26 mouse cellular contexts compared by ENCODE assay signal in genomic region chr17:13567183-13567582, GRCm38 (mm10).
DNase-seq lines count a peak whose midpoint lies in the region; ATAC-seq and TF ChIP-seq lines count a peak whose summit lies in the region.
"Had no signal": no experiment of that assay in that cellular context is flagged by ENCODE, and none has a peak within 500 bp of the region (broad histone marks: within the 10 kb centered on the region; RNA-seq: fewer than 3 reads in every experiment).

No protein-coding gene starts in this region.

- no peak overlapping the region for H3K4me3 ChIP-seq in embryonic facial prominence, embryonic 13.5 days
- H3K4me3 ChIP-seq in embryonic facial prominence, embryonic 10.5 days, result no peak overlapping the region
- H3K4me3 ChIP-seq in embryonic facial prominence, embryonic 14.5 days (ENCODE audit: low read depth, low read length), result no peak overlapping the region
- no peak overlapping the region for H3K4me3 ChIP-seq in stomach, postnatal 0 days (ENCODE audit: low read depth, low read length)
- H3K4me3 ChIP-seq: hindbrain, embryonic 10.5 days; intestine, embryonic 15.5 days; liver, embryonic 13.5 days; midbrain, embryonic 13.5 days had no signal

- WGBS in embryonic facial prominence, embryonic 13.5 days, result 66% methylated on average over 3 of the region's 3 CpGs
- WGBS in embryonic facial prominence, embryonic 10.5 days, result 78% methylated on average over 3 of the region's 3 CpGs
- WGBS in embryonic facial prominence, embryonic 14.5 days, result 68% methylated on average over 3 of the region's 3 CpGs
- WGBS in stomach, postnatal 0 days, result 75% methylated on average over 3 of the region's 3 CpGs

- TF ChIP-seq EP300 in stomach, postnatal 0 days (optimal IDR thresholded peaks at IDR 0.05), result no peak

- H3K36me3 ChIP-seq in embryonic facial prominence, embryonic 13.5 days, result no peaks in the 10 kb centered on the region
- H3K36me3 ChIP-seq in embryonic facial prominence, embryonic 10.5 days (replicated peaks), result no peaks in the 10 kb centered on the region
- H3K36me3 ChIP-seq in embryonic facial prominence, embryonic 14.5 days (ENCODE audit: control insufficient read depth, insufficient read depth, low read length), result no peaks in the 10 kb centered on the region
- no peaks in the 10 kb centered on the region for H3K36me3 ChIP-seq in stomach, postnatal 0 days (ENCODE audit: control insufficient read depth, insufficient read depth, low read length)
- H3K36me3 ChIP-seq: hindbrain, embryonic 10.5 days; intestine, embryonic 15.5 days; liver, embryonic 13.5 days; midbrain, embryonic 13.5 days had no signal

- no peaks in the 10 kb centered on the region for H3K9me3 ChIP-seq in embryonic facial prominence, embryonic 13.5 days
- no peaks in the 10 kb centered on the region for H3K9me3 ChIP-seq in embryonic facial prominence, embryonic 10.5 days
- no peaks in the 10 kb centered on the region for H3K9me3 ChIP-seq in embryonic facial prominence, embryonic 14.5 days (ENCODE audit: control insufficient read depth, low read length)
- H3K9me3 ChIP-seq in stomach, postnatal 0 days (ENCODE audit: control insufficient read depth, low read length), result no peaks in the 10 kb centered on the region
- H3K9me3 ChIP-seq: hindbrain, embryonic 10.5 days; intestine, embryonic 15.5 days; liver, embryonic 13.5 days; midbrain, embryonic 13.5 days had no signal

- DNase-seq in embryonic facial prominence, embryonic 10.5 days (ENCODE audit: low spot score), result no peak
- peak; percentile 42 to 48 for DNase-seq in layer of hippocampus, adult 8-10 months (ENCODE audit: low spot score in 2 of 2)
- DNase-seq in layer of hippocampus, adult 9-10 months (ENCODE audit: low spot score), result no peak
- no peak for DNase-seq in embryonic facial prominence, embryonic 14.5 days (ENCODE audit: low spot score)
- no peak for DNase-seq in stomach, postnatal 0 days (ENCODE audit: low spot score)
- no peak for DNase-seq in gastrocnemius, postnatal 4 days (ENCODE audit: low spot score in 2 of 2)
- DNase-seq: adrenal gland, postnatal 10 days; cerebellum, adult 11 months; cerebellum, adult 9-10 months; cerebellum, postnatal 36 days; heart, postnatal 14 days; kidney, adult 2 months; kidney, postnatal 36 days; liver, embryonic 13.5 days; lung, adult 18-20 months; right cerebral cortex, postnatal 14 days; spleen, adult 18-20 months had no signal

- no peak overlapping the region for H3K4me2 ChIP-seq in embryonic facial prominence, embryonic 13.5 days
- no peak overlapping the region for H3K4me2 ChIP-seq in embryonic facial prominence, embryonic 14.5 days (ENCODE audit: low read depth, low read length)
- no peak overlapping the region for H3K4me2 ChIP-seq in stomach, postnatal 0 days (replicated peaks; ENCODE audit: low read depth)
- H3K4me2 ChIP-seq: intestine, embryonic 15.5 days; liver, embryonic 13.5 days; midbrain, embryonic 13.5 days had no signal

- ATAC-seq in embryonic facial prominence, embryonic 13.5 days (ENCODE audit: insufficient number of reproducible peaks, insufficient read depth, low FRiP score, low TSS enrichment, low read depth), result no peak
- ATAC-seq in embryonic facial prominence, embryonic 14.5 days (ENCODE audit: low read depth), result 0 out of 2 replicates have a peak, but pooled peaks have one; percentile 13
- ATAC-seq in stomach, postnatal 0 days (ENCODE audit: low FRiP score, low TSS enrichment), result no peak
- ATAC-seq: forebrain, embryonic 14.5 days; hindbrain, postnatal 0 days; intestine, embryonic 15.5 days; lung, postnatal 0 days; Patski had no signal

- TF ChIP-seq CTCF in stomach, postnatal 0 days (IDR thresholded peaks at IDR 0.05; ENCODE audit: low read depth), result no peak

- H3K27ac ChIP-seq in embryonic facial prominence, embryonic 13.5 days, result peak overlapping the region; percentile 39; the same call in 1 of the 2 replicates
- no peak overlapping the region for H3K27ac ChIP-seq in embryonic facial prominence, embryonic 10.5 days (replicated peaks)
- H3K27ac ChIP-seq in embryonic facial prominence, embryonic 14.5 days (replicated peaks; ENCODE audit: low read depth, low read length), result no peak overlapping the region
- peak overlapping the region; percentile 76 for H3K27ac ChIP-seq in stomach, postnatal 0 days (replicated peaks)
- H3K27ac ChIP-seq: hindbrain, embryonic 10.5 days; hindbrain, postnatal 0 days; intestine, embryonic 15.5 days; liver, embryonic 13.5 days; macrophage; midbrain, embryonic 13.5 days had no signal

- no peaks in the 10 kb centered on the region for H3K4me1 ChIP-seq in embryonic facial prominence, embryonic 13.5 days
- H3K4me1 ChIP-seq in embryonic facial prominence, embryonic 10.5 days, result 0 out of 2 replicates have a peak, but pooled peaks cover under 1% of the 10 kb centered on the region
- no peaks in the 10 kb centered on the region for H3K4me1 ChIP-seq in embryonic facial prominence, embryonic 14.5 days (ENCODE audit: control insufficient read depth, insufficient read depth, low read length)
- H3K4me1 ChIP-seq in stomach, postnatal 0 days (replicated peaks; ENCODE audit: control insufficient read depth, insufficient read depth), result no peaks in the 10 kb centered on the region
- H3K4me1 ChIP-seq: intestine, embryonic 15.5 days had no signal

- H3K27me3 ChIP-seq in embryonic facial prominence, embryonic 13.5 days, result no peaks in the 10 kb centered on the region
- no peaks in the 10 kb centered on the region for H3K27me3 ChIP-seq in embryonic facial prominence, embryonic 10.5 days (replicated peaks; ENCODE audit: low read depth, poor library complexity, severe bottlenecking)
- no peaks in the 10 kb centered on the region for H3K27me3 ChIP-seq in embryonic facial prominence, embryonic 14.5 days (replicated peaks; ENCODE audit: control insufficient read depth, insufficient read depth, low read length)
- H3K27me3 ChIP-seq in stomach, postnatal 0 days (ENCODE audit: control insufficient read depth, insufficient read depth, low read length), result no peaks in the 10 kb centered on the region
- H3K27me3 ChIP-seq: intestine, embryonic 15.5 days; liver, embryonic 13.5 days; midbrain, embryonic 13.5 days; Patski had no signal

- H3K9ac ChIP-seq in embryonic facial prominence, embryonic 13.5 days, result no peak overlapping the region
- no peak overlapping the region for H3K9ac ChIP-seq in embryonic facial prominence, embryonic 14.5 days (ENCODE audit: low read depth, low read length)
- no peak overlapping the region for H3K9ac ChIP-seq in stomach, postnatal 0 days (ENCODE audit: low read length)
- H3K9ac ChIP-seq: intestine, embryonic 15.5 days; liver, embryonic 13.5 days; midbrain, embryonic 13.5 days had no signal

Comparison
In these comparisons a context has a peak if more than half of its experiments do, and no peak if none do; other contexts are left out.
1. H3K27ac ChIP-seq: peak in embryonic facial prominence, embryonic 13.5 days (single experiment) and stomach, postnatal 0 days (single experiment); none in embryonic facial prominence, embryonic 10.5 days (single experiment) and embryonic facial prominence, embryonic 14.5 days (single experiment).
2. DNase-seq: peak in layer of hippocampus, adult 8-10 months (2 of 2); none in embryonic facial prominence, embryonic 10.5 days (single experiment), layer of hippocampus, adult 9-10 months (single experiment), embryonic facial prominence, embryonic 14.5 days (single experiment), stomach, postnatal 0 days (single experiment) and gastrocnemius, postnatal 4 days (0 of 2).